Mouse (Mus musculus) neutrophil, adult 5-6 weeks (primary cell): Measurements from ENCODE around the gene Rnaseh2a. TPM values are rescaled to one million over a fixed set of nuclear protein-coding genes. Genes with fewer than 3 reads are reported as not detected.

Experiments used
- ATAC-seq: fragments of 151-379, 151-347 bp; 2 replicates; pipeline ENCODE4 v1.8.0; 2017; ENCODE audit warnings: mild to moderate bottlenecking, moderate TSS enrichment; ENCODE audit not compliant: insufficient number of reproducible peaks, poor library complexity, low FRiP score, severe bottlenecking; ENCODE audit errors: extremely low read depth
- total RNA-seq: library from RNA; stranded (forward); fragments of 200-1000 nt; gene quantifications from 2 replicates; pipeline ENCODE4 v1.2.3, GENCODE M21; 2017

Rnaseh2a gene
- total RNA-seq, 1 experiment from 2014 or later, result 26.5 TPM

DNA sequence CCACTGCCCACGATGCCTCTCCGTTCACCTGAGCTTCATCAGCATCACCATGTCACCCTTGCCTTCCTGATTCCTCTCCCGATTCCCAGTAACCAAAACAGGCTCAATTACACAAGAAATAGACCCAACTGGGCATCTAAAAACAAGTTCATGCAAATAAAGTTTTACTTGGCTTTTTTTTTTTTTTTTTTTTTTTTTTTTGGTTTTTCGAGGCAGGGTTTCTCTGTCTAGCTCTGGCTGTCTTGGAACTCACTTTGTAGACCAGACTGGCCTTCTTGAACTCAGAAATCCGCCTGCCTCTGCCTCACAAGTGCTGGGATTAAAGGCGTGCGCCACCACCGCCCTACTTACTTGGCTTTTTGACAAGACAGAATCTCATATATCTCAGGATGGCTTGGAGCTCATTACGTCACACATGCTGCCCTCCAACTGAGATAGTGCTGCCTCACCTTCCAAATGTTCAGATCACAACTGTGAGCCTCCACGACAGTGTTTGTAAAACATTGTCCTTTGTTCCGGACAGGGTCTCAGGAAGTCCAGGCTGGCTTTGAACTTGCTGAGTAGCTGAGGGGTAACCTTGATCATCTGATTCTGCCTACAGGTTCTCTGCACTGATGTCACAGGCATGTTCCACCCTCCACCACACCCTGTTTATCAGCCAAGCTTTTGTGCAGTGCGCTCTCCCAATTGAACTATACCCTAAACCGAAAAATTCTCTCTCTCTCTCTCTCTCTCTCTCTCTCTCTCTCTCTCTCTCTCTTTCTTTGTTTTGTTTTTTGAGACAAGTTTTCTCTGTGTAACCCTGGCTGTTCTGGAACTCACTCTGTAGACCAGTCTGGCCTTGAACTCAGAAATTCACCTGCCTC lies 31.7 kb downstream of the Rnaseh2a start:
- no peak for ATAC-seq

DNA sequence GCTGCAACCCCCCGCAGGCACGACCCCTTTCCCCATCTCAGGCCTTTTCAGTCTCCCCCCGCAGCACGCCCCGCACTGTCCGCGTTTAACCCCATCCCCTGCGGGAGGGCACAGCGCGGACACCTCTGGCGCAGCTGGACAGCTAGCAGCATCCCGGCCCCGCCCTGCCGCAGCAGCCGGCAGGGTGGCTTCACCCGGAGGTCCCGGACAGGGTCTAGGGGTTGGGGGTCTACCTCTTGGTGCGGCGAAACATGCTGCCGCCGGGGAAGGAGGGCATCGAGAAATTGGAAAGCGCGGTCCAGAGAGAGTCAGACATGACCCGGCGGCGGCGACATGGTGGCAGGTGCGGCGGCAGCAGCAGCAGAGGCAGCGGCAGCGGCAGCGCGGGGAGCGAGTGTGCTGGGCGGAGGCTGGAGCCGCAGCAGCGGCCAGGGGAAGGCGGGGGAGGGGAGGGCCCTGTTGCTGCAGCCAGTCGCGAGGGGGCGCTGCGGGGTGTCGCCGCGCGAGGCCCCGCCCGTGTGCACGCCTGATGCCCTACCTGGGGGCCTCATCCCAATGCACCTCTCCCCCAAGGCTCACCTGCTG lies 32.5 kb downstream of the Rnaseh2a start, which contains the start of gene Mast1:
Mast1 (minus strand) TSS at position 398 of the 585 bp plus-strand sequence.
- peak; percentile 31 for ATAC-seq

DNA sequence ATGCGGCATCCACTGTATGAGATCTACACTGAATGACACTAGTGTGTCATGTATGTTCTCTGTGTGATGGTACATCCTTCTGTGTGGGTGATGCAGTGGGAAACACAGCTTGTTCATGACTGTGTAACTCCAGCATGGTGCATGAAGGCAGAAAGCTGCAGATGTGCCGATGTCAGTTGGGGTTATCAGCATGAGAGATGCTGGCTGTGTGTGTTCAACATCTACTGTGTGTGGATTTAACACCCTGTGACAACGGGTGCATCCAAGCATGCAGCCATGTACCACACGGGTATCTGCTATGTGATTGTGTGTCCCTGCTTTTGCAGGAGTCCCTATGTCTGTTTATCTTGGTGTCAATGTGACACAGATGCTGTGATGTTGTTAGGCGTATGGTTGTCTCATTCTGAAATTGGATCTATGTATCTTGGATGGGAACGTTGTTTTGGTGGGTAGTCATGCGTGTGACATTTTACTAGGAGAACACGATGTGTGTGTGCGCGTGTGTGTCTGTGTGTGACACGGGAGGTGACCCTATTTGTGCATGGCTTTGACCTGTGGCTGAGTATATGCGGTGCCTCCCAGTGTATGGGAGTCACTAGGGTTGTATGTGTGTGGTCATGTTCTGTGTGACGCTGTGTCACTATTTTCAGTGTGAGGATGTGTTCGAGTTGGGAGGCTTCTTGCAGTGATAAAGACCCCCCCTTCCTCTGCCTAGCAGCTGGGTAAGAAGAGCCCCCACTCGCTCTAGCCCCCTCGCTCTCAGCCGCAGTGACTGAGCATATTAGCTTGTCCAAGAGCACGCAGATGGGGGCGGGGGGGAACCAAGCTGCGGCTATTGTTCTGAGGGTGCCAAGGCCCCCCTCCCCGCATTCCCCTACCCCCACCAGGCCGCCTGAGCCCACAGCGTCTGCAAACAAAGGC lies 33.3 kb downstream of the Rnaseh2a start:
- ATAC-seq, result no peak

DNA sequence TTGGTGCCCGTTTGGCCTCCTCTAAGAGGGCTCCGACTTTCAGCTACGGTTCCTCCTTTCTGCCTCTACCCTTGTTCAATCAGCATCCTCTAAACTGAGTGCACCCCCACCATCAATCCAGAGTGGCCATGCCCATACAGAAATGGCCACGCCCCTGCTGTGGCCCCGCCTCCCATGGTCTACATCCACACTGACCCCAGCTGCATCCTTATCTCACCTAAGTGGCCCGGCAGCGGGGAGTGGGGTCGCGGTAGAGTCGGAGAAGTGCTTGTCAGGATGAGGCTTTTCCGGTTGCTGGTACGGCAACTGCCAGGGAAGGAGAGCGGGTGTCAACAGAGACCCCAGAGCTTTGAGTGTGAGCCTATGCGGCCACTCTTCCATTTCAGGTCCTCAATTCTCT lies 34.1 kb downstream of the Rnaseh2a start:
- 0 out of 2 replicates have a peak, but pooled peaks have one; percentile 24 for ATAC-seq

DNA sequence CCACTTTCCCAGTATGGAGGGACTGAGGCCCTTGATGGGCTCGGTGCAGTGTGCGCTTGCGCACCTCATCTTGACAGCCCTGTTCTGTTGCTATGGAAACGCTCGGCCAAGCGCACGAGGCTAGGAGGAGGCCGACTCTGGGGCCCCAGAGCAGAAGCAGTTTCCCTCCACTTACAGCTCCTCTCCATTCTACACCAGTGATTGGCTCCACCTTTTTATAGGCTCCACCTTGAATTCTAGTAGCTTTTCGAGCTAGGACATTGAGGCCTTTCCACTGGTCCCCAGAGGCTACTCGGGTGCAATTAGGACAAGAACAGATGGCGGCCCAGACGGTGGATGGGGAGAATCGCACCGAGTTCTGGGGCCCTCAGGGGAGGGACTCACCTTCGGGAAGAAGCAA lies 34.7 kb downstream of the Rnaseh2a start:
- ATAC-seq, result no peak; the same call in 1 of the 2 replicates

DNA sequence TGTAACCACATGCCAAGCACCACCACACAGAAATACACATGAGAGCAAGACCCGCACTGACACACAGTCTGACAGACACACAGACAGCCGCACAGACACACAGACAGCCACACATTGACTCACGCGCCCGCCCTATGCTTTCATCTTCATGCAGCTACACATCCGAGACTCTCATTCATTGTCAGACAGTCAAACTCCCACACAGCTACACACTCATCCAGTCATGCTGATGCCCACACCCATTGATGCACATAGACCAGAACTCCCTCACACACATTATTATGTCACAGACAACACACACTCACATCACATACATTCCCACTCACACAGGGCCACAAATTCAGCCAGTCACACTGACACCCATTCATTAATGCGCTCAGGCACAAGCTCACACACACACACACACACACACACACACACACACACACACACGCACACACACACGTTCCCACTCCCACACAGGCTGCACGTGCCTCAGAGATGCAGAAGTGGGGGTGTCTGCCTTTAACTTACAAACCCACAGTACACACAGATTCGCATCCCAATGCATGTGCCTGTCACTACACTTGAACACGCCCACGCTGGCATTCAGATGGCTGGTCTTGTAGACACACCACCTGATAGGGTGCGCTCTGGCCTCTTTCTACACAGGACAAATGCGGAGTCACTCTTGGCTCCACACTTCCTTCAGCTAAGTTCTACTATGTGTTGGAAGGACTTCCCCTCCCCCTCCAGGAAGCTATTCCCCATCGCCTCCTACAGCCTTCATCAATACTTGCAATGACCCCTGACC lies 35.6 kb downstream of the Rnaseh2a start:
- ATAC-seq, result no peak

DNA sequence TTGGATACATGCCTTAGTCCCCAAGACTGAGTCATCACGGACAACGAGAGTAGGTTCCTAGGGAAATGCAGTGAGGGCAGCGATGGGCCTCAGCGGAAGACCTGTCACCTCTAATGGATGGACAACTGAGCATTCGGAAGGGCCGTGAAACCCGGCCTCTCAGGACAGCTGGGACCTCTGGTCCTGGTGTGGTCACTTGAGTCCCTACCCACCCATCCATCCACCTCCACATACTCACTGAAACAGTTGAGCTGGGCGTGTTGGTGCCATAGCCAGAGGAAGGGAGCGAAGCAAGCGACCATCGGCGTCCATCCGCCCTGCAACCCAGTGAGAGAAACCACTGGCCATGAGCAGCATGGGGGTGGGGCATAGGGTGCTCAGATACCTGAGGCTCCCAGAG lies 39.0 kb downstream of the Rnaseh2a start:
- no peak for ATAC-seq

DNA sequence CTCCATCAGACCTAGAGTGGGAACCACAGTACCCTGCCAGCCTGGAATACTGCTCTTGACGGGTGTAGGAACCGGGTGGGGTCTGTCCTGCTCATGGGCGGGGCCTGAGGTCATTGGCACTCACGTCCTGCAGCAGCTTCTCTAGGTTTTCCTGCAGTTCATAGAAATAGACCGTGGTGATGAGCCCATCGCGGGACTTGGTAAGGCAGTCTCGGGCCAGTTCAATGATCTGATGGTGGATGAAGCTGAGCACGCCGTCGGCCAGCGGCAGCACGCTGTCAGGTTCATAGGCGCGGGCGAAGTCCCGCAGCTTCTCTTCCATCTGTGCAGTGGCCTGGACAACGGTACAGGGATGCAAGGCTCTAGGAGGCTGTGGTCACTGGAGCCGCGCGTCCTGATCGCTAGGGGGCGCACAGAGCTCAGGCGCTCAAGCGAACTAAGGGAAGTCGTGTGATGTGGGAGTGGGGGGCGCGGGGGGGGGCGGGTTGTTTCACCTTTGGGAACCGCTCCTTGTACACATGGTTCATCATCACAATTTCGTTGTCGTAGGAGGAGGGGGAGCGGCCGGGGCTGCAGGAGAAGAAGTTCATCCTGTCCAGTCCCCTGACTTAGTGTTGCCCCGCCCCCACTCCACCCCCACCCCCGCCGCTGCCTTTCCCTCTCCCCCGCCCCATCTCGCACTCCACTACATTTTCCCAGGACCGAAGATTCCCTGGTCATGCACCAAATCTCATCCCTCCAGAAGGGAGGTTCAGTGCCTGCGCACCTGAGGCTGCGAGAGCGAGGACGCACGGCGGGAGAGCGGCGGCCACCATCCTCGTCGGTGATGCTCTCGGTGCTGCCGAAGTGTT lies 40.9 kb downstream of the Rnaseh2a start:
- peak; percentile 66; the same call in 1 of the 2 replicates for ATAC-seq

DNA sequence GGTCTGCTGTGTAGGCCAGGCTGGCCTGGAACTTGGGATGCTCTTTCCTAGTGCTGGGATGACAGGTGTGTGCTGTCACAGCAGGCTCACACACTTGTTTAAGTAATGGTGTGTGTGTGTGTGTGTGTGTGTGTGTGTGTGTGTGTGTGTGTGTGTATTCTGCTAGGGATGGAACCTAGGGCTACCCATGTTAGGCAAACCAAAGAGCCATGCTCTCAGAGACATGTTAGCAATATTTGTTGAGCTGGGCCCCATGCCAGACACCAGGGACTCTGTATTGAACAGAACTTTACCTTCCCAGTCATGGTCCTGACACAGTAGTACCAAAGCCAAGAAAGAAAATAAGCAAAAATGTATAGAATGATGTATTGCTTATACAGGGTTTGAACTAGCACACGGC lies 42.1 kb downstream of the Rnaseh2a start:
- ATAC-seq, result no peak

DNA sequence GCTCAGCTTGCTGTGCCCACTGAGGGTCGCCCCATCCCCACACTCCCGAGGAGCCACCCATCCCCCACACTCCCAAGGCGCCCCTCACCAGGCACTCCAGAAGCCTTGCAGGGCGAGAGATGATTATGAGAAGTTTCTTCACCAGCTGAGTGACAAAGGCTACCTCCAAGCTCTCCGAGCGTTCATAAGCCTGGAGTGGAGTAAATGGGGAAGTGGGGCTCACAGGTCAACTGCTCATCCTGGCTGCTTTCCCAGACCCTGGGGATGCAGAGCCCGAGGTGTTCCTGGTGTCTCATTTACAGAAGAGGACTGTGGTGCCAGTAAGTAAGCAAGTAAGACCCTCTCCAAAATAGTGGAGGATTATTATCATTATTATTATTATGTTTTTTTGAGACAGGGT lies 44.0 kb downstream of the Rnaseh2a start:
- no peak for ATAC-seq

DNA sequence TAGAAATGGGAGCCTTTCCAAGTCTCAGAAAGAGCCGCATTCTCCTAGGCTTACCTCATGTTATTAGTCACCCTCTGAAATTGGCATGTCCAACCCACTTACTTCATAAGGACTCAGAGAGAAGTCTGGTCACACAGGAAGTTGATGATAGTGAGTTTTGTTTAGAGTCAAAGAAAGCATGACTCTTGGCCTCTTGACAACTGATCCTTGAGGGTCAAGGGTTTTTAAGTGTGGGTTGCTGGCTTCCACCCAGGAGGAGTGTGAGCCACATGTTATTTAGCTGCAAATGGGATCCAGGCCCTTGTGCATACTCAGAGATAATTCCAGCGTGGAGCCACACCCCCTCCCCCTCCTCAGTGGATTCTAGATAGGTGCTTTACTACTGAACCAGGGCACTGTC lies 48.0 kb downstream of the Rnaseh2a start:
- ATAC-seq, result no peak

DNA sequence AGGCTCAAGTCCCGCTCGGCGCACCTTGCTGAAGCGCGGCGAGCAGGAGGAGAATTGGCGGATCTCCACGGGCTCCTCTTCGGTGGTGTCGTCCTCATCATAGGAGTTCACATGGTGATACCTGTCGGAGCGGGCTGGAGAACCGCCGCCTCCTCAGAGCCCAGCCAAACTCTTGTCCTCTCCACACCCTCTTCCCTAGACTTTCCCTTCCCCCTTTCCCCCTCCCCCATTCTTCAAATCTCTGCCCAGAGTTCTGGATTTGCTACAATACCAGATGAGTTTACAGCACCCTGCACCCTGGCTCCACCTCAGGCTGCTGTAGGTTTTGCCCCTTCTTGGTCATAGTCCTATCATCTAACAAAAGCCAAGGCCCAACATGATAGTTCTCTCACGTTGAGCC lies 50.9 kb downstream of the Rnaseh2a start:
- ATAC-seq, result no peak

DNA sequence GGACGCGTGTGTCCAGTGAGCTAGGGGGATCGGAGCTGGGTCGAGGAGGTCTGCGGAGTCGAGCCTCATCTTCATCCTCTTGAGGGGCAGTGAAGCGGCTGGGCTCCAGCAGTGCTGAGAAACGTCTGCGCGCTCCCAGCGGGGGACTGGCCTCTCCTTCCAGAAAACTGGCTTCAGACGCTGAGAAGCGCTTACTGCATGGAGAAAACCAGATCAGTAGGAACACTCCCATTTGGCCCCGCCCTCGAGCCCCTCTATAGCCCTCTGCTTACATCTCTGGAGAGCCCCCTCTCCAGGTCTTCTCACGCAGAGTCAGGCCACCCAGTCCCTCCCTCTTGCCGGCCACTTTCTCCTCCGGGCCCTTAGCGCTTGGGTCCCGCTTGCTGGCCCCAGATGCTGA lies 51.8 kb downstream of the Rnaseh2a start:
- no peak for ATAC-seq

DNA sequence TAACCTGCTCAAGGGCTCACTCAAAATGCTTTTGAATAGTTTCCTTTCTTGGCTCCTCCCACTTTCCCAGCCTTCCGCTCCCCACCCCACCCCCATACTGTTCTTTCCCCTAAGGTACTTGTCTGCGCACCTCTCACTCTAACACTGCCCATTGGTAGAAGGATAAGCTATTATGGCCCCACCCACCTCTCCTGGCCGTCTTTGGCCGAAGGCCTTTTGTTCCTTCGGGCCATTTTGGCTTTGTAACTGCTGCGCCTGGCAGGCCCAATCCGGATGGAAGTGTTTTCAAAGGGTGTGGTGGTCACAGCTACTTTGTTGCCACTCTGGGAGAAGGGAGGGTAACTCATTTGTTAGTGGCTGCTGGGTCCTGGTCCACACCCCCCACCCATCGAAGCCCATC lies 54.3 kb downstream of the Rnaseh2a start:
- ATAC-seq, result no peak

DNA sequence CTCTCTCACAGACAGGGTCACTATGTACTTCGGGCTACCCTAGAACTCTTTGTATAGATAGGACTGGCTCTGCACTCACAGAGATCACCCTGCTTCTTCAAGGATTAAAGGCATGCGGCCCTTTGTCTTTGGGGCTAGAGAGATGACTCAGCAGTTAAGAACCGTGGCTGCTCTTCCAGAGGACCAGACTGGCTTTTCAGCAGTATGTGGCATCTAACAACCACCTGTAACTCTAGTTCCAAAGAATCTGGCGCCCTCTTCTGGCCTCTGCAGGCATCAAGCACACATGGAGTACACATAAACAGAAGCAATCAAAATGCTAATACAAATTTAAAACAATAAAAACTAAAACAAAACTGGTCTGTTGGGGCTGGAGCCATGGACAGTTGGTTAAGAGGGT lies 55.6 kb downstream of the Rnaseh2a start:
- peak; percentile 25; the same call in 1 of the 2 replicates for ATAC-seq

DNA sequence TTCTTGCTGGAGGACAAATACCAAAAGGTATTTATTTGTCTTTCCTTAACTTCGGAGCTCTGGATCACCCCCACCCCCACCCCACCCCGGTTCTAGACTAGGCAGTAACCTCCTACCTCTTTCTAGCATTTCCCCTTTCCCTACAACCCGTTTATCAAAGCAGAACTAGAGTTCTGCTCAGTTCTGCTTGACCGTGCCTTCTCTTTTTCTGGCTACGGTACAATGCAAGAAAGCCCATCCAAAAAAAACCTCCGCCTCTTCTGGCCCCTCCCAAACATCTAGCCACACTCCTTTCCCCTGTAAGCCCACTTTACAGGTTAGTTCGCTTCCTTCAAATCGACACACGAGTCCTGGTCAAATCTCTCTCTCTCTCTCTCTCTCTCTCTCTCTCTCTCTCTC lies 56.1 kb downstream of the Rnaseh2a start:
- no peak for ATAC-seq

DNA sequence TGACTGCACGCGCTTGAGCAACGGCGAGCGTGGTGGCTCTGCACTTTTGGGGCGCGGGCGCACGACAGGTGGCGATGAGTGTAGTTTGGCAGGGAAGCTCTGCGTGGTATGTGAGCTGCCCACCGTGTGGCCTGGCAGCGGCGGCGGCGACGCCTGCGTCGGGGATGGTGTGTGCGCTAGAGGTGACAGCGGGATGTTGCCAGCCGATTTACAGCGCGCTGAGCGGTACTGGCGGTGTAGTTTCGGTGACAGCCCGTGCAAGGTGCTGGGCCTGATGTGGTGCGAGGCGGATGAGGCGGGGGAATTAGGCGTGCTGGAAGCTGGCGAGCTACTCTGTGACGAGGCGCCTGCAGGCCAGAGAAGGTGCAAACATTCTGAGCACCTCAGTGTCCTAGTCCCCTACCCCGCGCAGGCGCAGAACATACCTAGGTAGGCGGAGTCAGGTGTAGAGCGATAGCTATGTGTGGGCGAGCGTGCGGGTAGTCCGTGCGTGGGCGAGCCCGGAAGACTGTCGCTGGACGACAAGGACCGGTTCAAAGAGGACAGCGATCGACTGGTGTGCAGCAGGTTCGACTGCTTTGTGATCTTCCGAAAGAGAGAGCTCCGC lies 56.6 kb downstream of the Rnaseh2a start:
- peak; percentile 62 for ATAC-seq
